Mouse (Mus musculus) hindbrain, embryonic 11.5 days (tissue): Measurements from ENCODE around the gene Itga2b. TPM values are rescaled to one million over a fixed set of nuclear protein-coding genes. Genes with fewer than 3 reads are reported as not detected.
A peak's percentile ranks its signal among the peaks of the same experiment; 100 is the strongest.

Experiments
- ATAC-seq: fragments of 200-750 bp; cut with Nextera tagmentation; 2 replicates; pipeline ENCODE4 v1.8.0; 2017; ENCODE audit warnings: mild to moderate bottlenecking, moderate TSS enrichment, moderate library complexity; ENCODE audit not compliant: low FRiP score
- DNase-seq: peaks from one replicate; pipeline ENCODE4 v3.0.0-alpha.2; 2015; ENCODE audit warnings: low spot score
- H3K27ac ChIP-seq: fragments of 300-500 bp; sonication (generic); 2 replicates; pipeline ENCODE4 v1.5.1; 2014; ENCODE audit warnings: mild to moderate bottlenecking, low read depth, low read length
- H3K27me3 ChIP-seq: fragments of 300-500 bp; sonication (generic); 2 replicates; pipeline ENCODE4 v1.6.1; 2014; ENCODE audit warnings: mild to moderate bottlenecking, low read length, moderate library complexity, mixed read lengths; ENCODE audit not compliant: control insufficient read depth, insufficient read depth
- H3K36me3 ChIP-seq: fragments of 300-500 bp; sonication (generic); 2 replicates; pipeline ENCODE4 v1.6.1; 2014; ENCODE audit warnings: mild to moderate bottlenecking, low read length, moderate library complexity, mixed read lengths; ENCODE audit not compliant: control insufficient read depth, insufficient read depth
- H3K4me1 ChIP-seq: fragments of 300-500 bp; sonication (generic); replicated peaks from 2 replicates; pipeline ENCODE4 v1.6.1; 2014; ENCODE audit warnings: low read length, mixed read lengths; ENCODE audit not compliant: control insufficient read depth, insufficient read depth
- H3K4me2 ChIP-seq: fragments of 300-500 bp; sonication (generic); replicated peaks from 2 replicates; pipeline ENCODE4 v1.6.1; 2014; ENCODE audit warnings: mild to moderate bottlenecking, low read depth, low read length
- H3K4me3 ChIP-seq: fragments of 300-500 bp; sonication (generic); 2 replicates; pipeline ENCODE4 v1.5.1; 2014; ENCODE audit warnings: low read depth, low read length
- H3K9ac ChIP-seq: fragments of 300-500 bp; sonication (generic); 2 replicates; pipeline ENCODE4 v1.6.1; 2014; ENCODE audit warnings: low read depth, low read length
- H3K9me3 ChIP-seq: fragments of 300-500 bp; sonication (generic); 2 replicates; pipeline ENCODE4 v1.6.1; 2016; ENCODE audit warnings: low read length; ENCODE audit not compliant: control insufficient read depth
- WGBS: fragments of 180-500 bp; shearing (Covaris S2); extraction: QIAGEN DNeasy Blood & Tissue Kit; methylation state at CpG from one replicate; pipeline ENCODE4 v1.1.7; 2014; 5-methylcytosine and 5-hydroxymethylcytosine counted together
- polyA plus RNA-seq: library from polyadenylated mRNA; unstranded; fragments of >200 nt; fragmentation: Nextera tagmentation; extraction: Ambion mirVana; gene quantifications from 2 replicates; pipeline ENCODE4 v1.2.1, GENCODE M21; 2014

Gene Itga2b
- polyA plus RNA-seq, 1 experiment from 2014 or later: 3.9 TPM

DNA sequence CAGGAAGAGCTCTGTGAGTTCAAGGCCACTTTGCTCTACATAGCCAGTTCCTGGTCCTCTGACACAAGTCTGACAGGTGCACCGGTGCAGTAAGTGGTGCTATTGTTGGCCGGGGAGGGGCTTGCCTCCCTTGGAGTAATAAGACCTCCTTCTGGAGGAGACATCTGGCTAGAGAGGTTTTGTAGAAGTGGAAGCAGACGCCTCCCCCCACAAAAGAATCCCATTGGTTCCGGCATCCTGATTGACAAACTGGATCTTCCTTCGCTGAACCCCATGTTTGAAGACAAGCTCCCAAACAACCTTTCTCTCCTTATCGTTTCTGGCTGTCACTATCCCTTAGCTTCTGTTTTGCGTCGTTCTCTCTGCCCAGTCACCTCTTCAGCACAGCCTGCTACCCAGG lies 21.6 kb downstream of the Itga2b start:
- H3K4me3 ChIP-seq: no peak overlapping the region

DNA sequence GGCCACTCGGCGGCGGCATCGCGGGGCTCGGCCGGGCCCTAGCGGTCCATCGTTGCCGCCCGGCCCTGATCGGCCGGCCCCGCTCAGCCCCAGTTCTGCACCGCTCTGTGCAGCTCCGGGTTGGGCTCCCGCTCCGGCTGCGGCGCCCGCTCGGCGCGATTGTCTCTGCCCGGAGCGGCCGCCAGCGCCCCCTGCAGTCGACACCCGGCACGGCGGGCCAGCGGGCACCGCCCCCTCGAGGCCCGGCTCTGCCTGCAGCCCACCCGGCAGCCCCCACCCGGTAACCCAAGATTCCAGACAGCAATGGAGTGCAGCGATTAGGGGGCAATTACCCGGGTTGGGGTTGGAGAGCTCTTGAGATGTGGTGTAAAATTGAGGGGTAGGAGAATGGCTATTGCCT lies 22.4 kb downstream of the Itga2b start, which contains the start of gene Fam171a2:
Gene Fam171a2 (minus strand): TSS at position 186 of the 400 bp plus-strand sequence.
- under 1% methylated on average over 40 of the region's 40 CpGs for WGBS
- Histone ChIP-seq H3K27ac (peak within 1 kb of the TSS; percentile 92), H3K4me2 (peak within 1 kb of the TSS; percentile 89), H3K4me3 (peak within 1 kb of the TSS; percentile 94), H3K9ac (peak within 1 kb of the TSS; percentile 99), H3K36me3 (no peaks in the 10 kb centered on the region), H3K4me1 (peaks cover 15% of the 10 kb centered on the region), H3K9me3 (no peaks in the 10 kb centered on the region), H3K27me3 (peaks cover 5% of the 10 kb centered on the region; the same call in 1 of the 2 replicates)
- DNase-seq (peak; percentile 95), ATAC-seq (peak; percentile 89)

More for the DNA sequence above, 21.6 kb downstream of the Itga2b start:
- peaks cover 5% of the 10 kb centered on the region; the same call in 1 of the 2 replicates for H3K27me3 ChIP-seq
- DNase-seq (no peak), ATAC-seq (no peak)
- WGBS: 13% methylated on average over 8 of the region's 8 CpGs
- H3K36me3 ChIP-seq: no peaks in the 10 kb centered on the region
- no peak overlapping the region for H3K9ac ChIP-seq
- H3K4me2 ChIP-seq: no peak overlapping the region
- H3K9me3 ChIP-seq: no peaks in the 10 kb centered on the region
- peaks cover 15% of the 10 kb centered on the region for H3K4me1 ChIP-seq
- H3K27ac ChIP-seq: no peak overlapping the region

DNA sequence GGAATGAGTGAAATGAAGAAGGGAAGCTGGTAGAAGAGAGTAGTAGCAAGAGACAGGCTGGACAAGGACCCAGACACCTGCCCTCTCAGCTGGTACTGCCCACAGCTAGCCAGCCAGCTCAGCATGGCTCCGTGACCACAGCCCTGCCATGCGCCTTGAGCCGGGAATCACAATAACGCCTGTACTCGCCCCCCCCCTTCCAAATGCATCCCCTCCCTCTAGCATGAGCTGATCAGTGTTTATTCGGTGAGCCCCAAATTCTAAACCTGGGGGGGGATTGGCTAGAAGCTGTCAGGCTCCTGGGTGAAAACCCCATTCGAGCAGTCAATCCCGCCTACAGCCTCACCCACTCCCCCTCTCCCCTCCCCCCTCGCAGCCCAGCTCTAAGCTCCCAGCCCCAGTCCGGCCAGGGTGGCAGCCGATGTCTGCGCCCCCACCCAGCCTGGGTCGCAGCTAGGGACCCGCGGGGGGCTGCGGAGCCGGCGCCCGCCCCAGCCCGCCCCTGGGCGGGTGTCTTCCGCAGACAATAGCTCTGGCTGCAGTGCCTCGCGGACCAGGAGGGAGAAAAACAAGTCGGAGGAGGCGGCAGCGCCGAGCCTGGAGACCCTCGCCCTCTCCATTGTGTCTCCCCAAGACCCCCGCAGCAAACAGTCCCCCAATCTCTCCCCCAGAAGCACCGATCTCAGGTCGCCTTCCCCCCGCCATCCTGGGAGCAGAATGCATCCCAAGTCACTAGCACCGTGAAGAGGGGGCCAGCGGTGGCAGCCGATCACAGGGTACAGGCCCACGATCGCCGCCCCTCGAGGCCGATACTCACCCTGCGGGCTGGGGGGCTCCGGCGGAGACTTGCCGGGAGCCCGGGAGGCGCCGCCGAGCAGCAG lies 23.1 kb downstream of the Itga2b start:
- H3K27me3 ChIP-seq: peaks cover 5% of the 10 kb centered on the region; the same call in 1 of the 2 replicates
- ATAC-seq (peak; percentile 73), DNase-seq (peak; percentile 76)
- H3K4me2 ChIP-seq: peak overlapping the region; percentile 89
- peak overlapping the region; percentile 99 for H3K9ac ChIP-seq
- H3K4me1 ChIP-seq: peaks cover 15% of the 10 kb centered on the region
- H3K4me3 ChIP-seq: peak overlapping the region; percentile 94
- no peaks in the 10 kb centered on the region for H3K9me3 ChIP-seq
- peak overlapping the region; percentile 92 for H3K27ac ChIP-seq
- peaks cover 2% of the 10 kb centered on the region; the same call in 1 of the 2 replicates for H3K36me3 ChIP-seq
- under 1% methylated on average over 42 of the region's 49 CpGs for WGBS

DNA sequence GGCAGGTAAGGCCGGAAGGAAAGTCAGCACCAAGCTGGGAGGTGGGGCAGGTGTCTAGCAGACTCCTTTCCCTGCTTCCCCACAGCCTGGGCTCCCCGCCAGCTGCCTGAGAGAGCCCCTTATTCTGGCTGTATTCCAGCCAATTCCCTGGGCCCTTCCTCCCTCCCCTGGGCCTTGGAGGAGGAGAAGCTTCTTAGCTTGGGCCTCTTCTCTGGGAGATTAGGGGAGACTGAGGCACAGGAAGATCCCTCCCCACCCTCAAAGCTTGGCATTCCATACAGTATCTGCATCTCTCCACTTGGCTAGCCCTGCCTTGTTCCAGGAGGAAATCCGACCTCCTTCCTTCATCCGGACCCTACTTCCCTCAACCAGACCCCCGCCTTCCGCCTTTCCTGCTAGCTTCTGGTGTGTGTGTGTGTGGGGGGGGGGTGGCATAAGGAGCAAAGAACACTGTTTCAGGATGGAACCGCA lies 24.0 kb downstream of the Itga2b start:
- peaks cover 15% of the 10 kb centered on the region for H3K4me1 ChIP-seq
- peaks cover 5% of the 10 kb centered on the region; the same call in 1 of the 2 replicates for H3K27me3 ChIP-seq
- H3K27ac ChIP-seq: peak overlapping the region; percentile 92
- DNase-seq (no peak), ATAC-seq (no peak)
- H3K9me3 ChIP-seq: no peaks in the 10 kb centered on the region
- peaks cover 2% of the 10 kb centered on the region; the same call in 1 of the 2 replicates for H3K36me3 ChIP-seq
- H3K4me3 ChIP-seq: peak overlapping the region; percentile 94
- H3K4me2 ChIP-seq: peak overlapping the region; percentile 89
- WGBS: 22% methylated on average over 7 of the region's 7 CpGs
- H3K9ac ChIP-seq: peak overlapping the region; percentile 99

DNA sequence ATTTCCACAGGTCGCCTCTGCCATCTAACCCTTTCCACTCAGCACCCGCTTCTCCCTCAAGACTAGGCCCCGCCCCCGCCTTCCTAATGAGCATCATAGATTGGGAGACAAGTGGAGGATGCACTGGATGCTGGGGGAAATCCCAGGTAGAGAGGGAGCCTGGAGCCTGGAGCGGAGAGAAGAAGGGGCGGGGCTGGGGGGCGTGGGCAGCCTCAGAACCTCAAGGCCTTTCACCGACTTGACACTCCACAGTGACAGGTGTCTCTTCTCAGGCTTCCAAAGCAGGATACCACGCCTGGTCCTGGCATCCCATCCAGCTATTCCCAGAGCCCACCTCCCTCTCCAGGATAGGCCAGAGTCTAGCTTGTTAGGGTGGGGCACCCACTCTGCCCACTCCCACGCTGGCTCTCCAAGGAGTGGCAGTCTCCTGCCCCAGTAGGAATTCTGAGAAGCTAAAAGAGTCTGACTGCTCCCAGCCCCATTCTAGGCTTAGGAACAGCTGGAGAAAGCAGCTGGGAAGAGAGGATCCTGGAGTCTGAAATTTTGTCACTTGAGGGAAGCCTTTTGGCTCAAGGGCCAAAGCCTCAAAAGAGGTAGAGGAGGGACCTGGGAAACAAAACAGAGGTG lies 24.5 kb downstream of the Itga2b start:
- peak overlapping the region; percentile 94 for H3K4me3 ChIP-seq
- peak; percentile 12; the same call in 1 of the 2 replicates for ATAC-seq
- no peak overlapping the region for H3K27ac ChIP-seq
- H3K9me3 ChIP-seq: no peaks in the 10 kb centered on the region
- no peak for DNase-seq
- H3K4me1 ChIP-seq: peaks cover 15% of the 10 kb centered on the region
- WGBS: 28% methylated on average over 10 of the region's 10 CpGs
- peaks cover 5% of the 10 kb centered on the region; the same call in 1 of the 2 replicates for H3K27me3 ChIP-seq
- peak overlapping the region; percentile 89 for H3K4me2 ChIP-seq
- peak overlapping the region; percentile 99; the same call in 1 of the 2 replicates for H3K9ac ChIP-seq
- peaks cover 2% of the 10 kb centered on the region; the same call in 1 of the 2 replicates for H3K36me3 ChIP-seq

DNA sequence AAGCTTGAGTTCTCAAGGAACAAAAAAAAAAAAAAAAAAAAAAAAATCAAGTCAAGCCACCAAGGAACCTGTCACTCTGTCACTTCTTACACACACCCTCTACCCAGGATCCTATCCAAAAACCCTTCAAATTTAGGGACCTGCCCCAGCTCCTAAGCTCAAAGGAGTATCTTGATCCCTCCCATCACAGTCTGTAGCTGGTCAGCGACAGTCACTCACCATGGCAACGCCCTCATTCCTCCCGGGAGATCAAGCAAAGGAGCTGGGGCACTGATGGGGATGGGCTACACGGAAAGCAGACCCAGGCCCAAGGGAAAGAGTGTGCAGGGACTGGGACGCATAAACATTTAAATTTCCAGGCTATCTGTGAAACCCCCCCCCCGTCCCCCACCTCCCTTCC lies 25.1 kb downstream of the Itga2b start:
- 0 out of 2 replicates have a peak, but pooled peaks have one; percentile 23 for ATAC-seq
- 4% methylated on average over 6 of the region's 6 CpGs for WGBS
- H3K4me3 ChIP-seq: no peak overlapping the region
- H3K27me3 ChIP-seq: peaks cover 5% of the 10 kb centered on the region; the same call in 1 of the 2 replicates
- peaks cover 15% of the 10 kb centered on the region for H3K4me1 ChIP-seq
- peaks cover 6% of the 10 kb centered on the region; the same call in 1 of the 2 replicates for H3K36me3 ChIP-seq
- H3K27ac ChIP-seq: no peak overlapping the region
- no peaks in the 10 kb centered on the region for H3K9me3 ChIP-seq
- H3K4me2 ChIP-seq: peak overlapping the region; percentile 89
- H3K9ac ChIP-seq: no peak overlapping the region
- DNase-seq: peak; percentile 62

DNA sequence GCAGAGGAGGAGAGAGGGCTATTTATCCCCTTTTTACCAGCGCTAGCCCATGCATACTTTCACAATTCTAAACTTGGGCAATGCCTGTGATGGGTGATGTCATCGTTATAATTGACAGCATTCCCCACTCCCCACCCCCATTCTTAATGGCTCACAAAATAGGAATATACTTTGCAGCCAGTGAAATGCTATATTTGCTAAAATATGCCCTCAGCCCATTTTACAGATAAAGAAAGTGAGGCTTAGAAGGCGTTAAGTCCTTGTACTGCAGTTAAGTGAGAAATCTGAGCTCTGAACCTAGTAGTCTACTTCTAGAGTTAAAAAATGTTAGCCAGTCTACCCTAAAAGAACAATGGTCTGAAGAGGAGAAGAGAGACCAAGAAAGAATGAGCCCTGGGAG lies 25.6 kb downstream of the Itga2b start:
- WGBS: 67% methylated on average over 3 of the region's 3 CpGs
- H3K36me3 ChIP-seq: peaks cover 6% of the 10 kb centered on the region; the same call in 1 of the 2 replicates
- no peak overlapping the region for H3K4me2 ChIP-seq
- no peaks in the 10 kb centered on the region for H3K9me3 ChIP-seq
- no peak for DNase-seq
- no peak overlapping the region for H3K9ac ChIP-seq
- H3K27ac ChIP-seq: no peak overlapping the region
- no peak overlapping the region for H3K4me3 ChIP-seq
- no peak for ATAC-seq
- peaks cover 15% of the 10 kb centered on the region for H3K4me1 ChIP-seq
- peaks cover 8% of the 10 kb centered on the region; the same call in 1 of the 2 replicates for H3K27me3 ChIP-seq

DNA sequence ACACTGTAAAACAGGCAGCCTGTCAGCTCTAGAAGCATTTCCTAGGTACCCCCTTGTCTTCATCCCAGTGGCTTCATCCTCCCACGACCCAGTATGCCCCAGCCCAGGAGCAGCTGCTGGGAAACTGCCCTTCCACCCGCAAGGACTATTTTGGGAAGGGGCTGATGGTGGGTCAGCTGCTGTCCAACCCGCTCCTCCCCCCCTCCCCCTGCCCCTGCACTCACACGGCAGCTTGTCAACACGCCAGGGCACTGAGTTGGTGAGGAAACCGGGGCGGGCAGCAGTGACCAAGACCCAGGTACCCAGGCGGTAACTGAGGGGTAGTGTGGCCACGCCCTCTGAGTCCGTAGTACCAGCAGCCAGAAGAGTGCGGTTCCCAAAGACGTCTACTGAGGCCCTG lies 26.2 kb downstream of the Itga2b start:
- DNase-seq (no peak), ATAC-seq (no peak)
- Histone ChIP-seq H3K27ac (no peak overlapping the region), H3K4me2 (no peak overlapping the region), H3K4me1 (peaks cover 15% of the 10 kb centered on the region), H3K9ac (no peak overlapping the region), H3K4me3 (no peak overlapping the region), H3K36me3 (peaks cover 6% of the 10 kb centered on the region; the same call in 1 of the 2 replicates), H3K27me3 (peaks cover 10% of the 10 kb centered on the region), H3K9me3 (no peaks in the 10 kb centered on the region)
- WGBS: 68% methylated on average over 12 of the region's 12 CpGs
